Mouse (Mus musculus) megakaryocyte, embryonic 14.5 days (primary cell): ENCODE results near the gene Ntm.

Experiments used
- FLI1 ChIP-seq: IDR thresholded peaks from 2 replicates; pipeline ENCODE4 v1.6.1; 2012; ENCODE audit warnings: low read length, inconsistent platforms, mixed read lengths
- GATA1 ChIP-seq: IDR thresholded peaks from 3 replicates; pipeline ENCODE4 v1.6.1; 2012; ENCODE audit warnings: mixed read lengths, low read length, inconsistent platforms, borderline replicate concordance

- TF ChIP-seq GATA1 (no peak), FLI1 (no peak)
These were observed 13.9 kb downstream of the Ntm start for GRCm38 (mm10) chr9:29949041-29949440.
